Mouse (Mus musculus) 3134 (cell line): ENCODE results near the gene Chn1.
"Not testable (repeated sequence)": the region's sequence is repeated elsewhere in the genome, so short reads cannot be mapped to it uniquely, and the experiment has no call there.

Experiments used
- DNase-seq: peaks from one replicate; pipeline ENCODE4 v3.0.0-alpha.2; 2011; ENCODE audit warnings: low spot score; ENCODE audit not compliant: insufficient read length; ENCODE audit errors: extremely low read depth

Chn1 gene

DNA sequence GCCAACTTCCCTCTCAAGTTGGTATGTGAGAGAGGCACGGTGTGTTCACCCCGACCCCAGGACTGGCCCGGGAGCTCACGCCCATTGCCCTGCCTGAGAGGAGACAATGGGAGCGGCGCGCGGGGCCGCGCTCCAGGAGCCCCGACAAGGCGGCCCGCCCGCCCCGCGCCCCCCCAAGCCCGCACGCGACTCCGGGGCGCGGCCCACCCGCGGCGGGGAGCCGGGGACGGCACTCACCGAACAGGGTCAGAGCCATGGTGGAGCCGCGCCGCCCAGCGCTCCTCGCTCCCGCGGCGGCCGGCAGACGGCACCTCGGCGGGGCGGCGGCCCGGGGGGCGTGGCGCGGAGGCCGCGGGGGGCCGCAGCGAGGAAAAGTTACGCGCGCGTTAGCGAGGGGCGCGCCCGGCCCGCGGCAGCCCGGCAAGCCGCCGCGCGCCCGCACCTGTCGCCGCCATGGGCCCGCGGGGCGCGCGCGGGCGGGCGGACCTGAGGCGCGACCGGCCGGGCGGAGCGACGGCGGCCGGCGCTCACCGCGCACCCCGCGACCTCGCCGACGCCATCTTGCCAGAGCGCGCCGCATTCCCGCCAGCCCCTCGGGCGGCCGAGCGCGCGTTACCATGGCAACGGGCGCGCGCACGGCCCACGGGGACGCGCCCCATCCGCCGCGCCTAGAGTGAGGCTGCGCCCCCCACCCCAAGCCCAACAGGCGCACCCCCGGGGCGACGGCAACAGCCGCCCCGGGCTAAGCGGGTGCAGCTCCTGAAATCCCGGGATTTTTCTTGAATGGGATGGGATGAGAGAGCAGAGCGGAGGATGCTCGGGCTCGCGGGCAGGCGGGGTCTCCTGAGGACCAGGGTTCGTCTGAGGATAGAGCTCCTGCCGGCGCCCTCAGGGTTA is at the start of gene Chn1:
TSS of gene Chn1 (minus strand) at position 561 of the 897 bp plus-strand sequence.
- DNase-seq = no peak

DNA sequence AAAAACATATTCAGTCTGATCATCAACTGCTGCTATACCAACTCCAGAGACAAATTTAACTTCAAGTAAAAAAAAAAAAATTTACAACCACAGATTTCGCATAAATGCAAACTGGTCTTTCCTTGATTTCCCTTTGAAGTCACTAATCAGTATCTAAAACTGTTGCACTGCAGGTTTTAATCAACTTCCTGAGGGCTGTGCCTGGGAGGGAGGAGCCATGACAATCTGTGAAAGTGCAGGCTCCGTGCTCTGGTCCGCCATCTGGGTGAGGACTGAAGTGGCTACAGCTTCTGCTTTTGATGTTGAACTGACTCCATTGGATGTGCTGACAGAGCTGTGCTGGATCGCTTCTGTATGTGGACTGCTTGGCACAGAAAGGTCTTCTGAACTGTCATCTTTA is 43.6 kb upstream of the Chn1 start:
- DNase-seq = no peak

DNA sequence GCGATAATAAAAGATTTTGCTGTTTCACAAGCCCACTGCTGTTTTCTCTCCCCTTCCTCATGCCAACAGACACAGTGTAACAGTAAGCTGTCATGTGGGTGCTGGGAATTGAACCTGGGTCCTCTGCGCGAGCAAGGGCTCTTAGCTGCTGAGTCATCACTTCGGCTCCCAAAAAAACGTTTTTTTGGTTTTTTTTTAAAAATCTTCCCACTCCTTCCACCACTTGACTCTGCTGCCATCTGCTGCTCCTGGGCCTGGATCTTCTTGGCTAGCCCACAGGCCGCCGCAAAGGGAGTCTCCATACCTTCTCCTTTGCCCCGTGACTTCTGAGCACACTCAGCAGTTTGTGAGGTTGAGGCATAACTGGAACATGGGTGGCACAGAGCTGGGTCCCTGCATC is 32.5 kb upstream of the Chn1 start:
- DNase-seq = no peak

DNA sequence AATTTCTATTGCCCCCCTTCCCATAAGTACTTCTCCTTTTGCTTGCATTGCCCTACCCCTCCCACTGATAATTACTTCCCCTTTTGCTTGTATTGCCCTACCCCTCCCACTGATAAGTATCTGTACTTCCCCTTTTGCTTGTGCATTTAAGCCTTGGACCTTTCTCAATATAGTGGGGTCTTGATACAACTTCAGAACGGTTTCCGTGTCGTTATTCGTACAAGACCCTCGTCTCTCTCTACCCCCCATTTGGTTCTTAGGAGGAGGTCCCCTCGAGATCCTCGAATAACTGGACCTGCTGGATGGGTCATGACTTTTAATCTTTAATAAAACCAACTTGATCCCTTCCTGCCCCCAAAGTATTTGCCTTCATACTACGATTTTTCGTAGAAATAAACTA is 25.0 kb upstream of the Chn1 start:
- DNase-seq = not testable (repeated sequence)

DNA sequence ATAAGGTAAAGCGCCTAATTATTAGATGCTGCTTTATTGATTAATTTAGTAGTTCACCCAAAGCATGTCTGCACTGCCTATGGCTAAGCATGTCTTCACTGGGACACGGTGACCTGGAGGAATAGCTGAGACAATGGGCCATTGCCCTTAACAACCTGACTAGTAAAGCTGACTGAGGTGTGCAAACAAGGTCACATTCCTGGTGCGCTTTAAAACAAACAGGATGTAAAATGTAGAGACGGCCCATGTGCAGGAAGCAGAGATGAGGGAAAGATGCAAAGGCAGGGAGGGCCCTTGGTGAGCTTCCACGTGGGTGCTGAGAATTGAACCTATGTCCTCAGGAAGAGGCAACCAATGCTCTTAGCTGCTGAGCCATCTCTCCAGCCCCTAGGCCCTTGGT is 23.6 kb upstream of the Chn1 start:
- no peak for DNase-seq

DNA sequence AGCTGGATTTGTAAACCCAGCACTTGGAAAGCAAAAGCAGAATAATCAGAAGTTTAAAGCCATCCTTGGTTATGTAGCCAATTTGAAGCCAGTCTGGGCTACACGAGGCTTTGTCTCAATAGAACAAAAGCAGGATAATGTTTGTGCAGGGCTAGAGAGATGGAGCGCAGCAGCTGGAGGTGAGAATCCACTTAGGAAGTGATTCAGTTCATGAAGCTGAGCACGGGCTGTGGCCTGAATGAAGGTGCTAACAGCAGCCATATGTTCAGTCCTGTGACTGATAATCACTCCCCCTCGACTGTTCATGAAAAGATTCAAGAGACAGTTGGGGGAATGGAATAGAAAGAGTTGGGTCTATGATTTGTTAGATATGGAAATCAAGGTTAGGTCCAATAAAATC is 23.0 kb upstream of the Chn1 start:
- DNase-seq = no peak

DNA sequence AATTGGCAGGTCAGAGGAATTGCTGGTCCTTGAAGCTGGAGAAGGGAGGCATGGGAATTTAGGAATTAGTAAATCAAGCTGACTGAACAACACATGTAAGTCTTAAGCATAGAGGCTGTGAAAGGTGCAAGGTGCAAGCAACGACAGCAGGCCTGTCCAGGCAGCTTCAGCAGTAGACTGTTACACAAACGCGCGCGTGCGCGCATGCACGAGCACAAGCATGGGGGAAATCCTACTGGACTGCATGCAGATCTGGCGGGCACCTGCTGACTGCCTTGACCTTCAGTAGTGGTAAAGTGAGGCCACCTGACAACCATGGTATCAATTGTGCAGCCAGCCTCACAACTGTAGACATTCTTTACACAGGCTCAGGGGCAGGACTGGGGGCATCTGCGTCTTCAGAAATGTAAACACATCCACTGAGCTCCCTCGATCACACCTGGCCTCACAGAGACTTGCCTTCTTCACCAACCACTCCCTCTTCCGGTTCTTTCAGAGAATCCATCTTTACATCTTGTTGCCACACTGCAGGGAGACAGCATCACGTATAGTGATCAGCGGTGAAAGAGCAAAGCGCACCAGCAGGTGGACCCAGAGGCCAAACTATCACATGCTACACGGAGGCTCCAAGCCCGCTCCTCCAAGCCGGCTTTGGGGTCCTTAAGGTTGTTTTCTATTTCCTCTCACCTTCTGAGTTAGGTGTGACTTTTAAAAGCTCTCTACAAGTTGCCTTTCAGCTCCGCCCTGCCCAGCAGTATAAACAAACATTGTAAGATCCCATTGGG is 16.9 kb upstream of the Chn1 start:
- DNase-seq = no peak

DNA sequence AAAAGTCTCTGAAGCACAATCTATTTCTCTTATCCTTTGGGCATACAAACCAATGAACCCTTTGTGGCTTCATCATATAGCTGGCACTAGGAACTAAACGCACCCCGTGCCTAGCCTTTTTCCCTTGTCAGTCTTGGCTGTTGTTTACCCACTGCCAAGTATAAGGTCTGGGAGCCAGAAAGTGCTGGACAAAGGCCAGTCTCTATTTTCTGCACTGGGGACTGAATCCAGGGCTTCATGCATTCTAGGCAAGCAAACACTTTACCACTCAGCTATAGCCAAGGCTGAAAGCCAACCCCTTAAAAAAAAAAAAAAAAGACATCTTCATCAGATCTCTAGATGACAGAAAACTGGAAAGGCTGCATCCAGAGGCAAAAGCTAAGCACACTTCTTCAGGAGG is 15.2 kb upstream of the Chn1 start:
- DNase-seq = no peak

DNA sequence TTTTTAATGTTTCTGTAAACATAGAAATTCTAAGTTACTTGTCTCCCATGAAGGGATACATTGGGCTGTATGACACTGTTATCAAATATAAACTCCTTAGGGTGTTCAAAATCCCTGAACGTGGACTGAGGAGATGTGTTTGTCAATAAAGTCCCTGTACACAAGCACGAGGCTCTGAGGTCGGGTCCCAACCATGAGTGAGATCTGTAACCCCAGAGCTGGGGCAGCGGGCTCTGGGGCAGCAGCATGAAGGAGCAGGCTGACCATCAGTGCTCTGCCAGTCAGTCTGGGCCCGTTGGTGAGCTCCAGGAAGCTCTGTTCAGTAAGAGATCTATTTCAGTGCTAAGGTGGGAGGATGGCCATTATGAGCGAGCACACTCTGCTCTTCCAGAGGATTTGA is 13.2 kb upstream of the Chn1 start:
- no peak for DNase-seq

DNA sequence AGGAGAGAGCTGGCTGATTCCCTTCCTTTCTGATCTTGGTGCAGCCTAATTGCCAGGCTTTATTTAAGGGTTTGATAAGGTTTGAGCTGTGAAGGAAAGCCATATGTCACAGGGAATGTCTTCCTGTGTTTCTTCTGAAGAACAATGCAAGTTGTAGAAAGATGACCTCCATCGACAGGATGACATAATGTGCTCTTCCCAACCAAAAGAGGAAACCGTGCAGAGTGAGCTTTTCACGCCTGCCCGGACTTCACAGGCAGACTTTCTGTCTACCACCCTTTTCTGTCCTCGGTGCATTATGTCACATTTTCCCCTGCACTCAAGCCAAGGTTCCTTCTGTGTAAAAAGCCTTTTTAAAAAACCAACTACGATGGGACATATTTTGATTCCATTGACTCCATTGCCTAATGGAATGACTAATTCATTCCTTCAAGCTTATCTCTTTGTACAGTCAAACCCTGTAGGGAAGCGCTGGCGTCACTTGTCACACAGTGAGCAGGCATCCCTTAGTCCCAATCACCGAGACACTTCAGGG is 7.3 kb upstream of the Chn1 start:
- DNase-seq = no peak

DNA sequence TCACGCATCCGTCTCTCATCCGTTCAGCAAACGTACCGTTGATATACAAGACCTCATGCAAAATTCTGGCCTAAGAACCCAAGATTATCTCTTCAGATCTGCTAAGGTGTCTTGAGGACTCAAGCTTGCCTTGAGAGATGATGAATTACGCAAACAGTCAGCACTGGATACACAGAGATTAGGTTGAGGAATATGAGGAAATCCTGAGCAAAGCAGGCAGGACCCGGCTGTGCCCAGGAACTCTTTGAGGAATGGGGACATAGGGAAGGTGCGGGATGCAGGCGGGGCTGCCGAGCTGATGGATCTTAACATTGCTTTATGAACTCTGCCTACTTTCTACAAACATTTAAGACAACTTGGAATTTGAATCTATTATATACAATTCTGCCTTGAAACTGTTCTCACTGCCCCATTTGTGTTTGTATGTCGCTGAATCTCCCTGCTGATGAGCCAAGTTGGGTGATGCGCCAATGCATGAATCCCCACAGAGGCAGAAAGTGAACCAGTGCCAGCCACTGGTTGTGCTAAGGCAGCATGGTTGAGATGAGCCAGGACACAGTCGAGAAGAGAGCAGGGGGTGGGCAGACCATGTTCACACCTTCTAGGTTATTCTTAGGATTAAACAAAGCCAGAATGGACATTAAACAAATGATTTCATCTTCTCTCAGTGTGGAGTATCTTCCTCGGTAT is 5.3 kb upstream of the Chn1 start:
- DNase-seq = no peak

DNA sequence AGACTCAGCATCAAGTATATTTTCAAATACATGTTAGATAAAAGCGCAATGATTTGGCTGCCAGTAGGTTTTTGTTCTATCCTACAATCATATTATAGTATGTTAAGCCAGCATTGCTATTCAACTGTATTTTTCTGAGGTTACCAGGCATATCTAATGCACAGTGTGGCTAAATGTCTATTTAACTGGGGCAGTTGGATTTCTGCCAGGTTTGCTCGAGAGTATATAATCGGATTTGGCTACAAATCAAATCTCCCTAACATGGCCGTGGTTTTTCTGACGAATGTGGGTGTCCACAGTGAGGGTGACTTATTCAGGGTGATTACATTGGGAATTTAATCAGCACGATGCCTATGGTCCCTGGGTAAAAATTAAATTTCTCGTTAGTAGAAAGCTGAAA is 4.7 kb upstream of the Chn1 start:
- no peak for DNase-seq

DNA sequence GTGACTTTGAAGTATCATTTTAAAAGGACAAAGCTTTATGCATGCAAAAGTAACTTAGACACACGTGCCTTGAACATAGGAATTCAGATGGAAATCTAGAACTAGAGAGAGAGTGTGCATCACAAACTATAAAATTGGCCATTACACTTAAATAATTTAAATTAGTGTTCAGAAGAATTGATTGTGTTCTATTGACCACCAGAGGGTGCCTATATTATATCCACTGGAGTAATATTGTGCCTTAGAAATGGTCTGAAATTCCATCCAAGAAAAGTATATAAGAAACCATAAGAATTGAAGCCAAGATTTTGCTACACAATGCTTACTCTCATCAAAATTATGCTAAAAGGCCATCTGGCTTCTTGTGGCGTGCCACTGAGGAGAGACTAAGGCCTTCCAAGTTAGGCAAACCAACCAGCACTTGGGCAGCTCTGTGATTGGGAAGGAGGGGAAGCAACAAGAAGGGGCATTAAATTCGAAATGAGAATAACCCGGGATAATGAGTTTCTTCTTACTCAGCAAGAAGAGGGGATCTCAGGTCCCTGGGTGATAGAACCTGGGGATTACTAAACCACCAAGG is 4.0 kb upstream of the Chn1 start:
- DNase-seq = no peak

DNA sequence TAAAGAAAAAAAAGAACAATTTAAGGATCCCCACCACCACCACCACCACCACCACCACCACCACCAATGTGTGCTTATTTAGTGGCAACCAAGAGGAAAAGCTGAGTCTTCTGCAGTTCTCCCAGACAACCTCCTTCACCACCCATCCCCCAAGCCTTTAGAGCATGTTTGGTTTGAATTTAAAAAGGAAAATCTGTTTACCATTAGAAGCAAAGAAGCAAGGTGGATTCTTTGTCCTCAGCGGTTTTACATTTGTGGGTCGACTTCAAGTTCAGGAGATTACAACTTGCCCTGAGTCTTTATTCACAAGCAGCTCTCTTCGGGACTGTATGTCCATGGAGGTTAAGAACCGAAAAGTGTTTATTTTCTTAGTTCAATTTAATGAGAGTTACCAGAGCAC is 1.8 kb upstream of the Chn1 start:
- DNase-seq = no peak

DNA sequence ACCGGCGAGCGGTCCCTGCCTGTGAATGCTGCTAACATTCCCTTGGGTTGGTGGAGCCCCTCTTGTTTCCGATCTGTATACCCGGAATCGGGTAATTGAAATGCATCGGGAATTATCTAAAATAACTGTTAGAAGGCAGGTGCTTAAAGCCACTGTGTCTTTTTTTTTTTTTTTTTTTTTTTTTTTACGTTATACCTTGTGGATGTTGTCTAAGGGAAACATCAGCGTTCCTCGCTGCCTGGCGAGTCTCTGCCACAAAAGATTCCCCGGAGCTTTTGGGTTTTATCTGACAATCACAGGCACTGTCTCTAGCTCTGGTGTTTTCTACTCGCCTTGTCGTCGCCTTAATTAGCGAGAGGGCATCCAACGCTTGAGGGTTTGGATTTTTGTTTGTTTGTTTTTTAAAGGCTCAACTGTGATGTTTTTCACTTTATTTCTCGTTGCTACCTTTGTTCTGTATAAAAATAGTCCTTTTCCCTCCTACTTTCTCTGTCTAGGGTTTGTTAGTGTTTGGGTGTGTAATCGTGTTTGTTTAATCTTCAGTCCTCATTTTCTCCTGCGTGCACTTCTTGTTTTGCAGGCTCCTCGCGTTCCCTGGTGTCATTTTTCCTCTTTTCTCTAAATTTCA is 651 bp upstream of the Chn1 start:
- DNase-seq = no peak

DNA sequence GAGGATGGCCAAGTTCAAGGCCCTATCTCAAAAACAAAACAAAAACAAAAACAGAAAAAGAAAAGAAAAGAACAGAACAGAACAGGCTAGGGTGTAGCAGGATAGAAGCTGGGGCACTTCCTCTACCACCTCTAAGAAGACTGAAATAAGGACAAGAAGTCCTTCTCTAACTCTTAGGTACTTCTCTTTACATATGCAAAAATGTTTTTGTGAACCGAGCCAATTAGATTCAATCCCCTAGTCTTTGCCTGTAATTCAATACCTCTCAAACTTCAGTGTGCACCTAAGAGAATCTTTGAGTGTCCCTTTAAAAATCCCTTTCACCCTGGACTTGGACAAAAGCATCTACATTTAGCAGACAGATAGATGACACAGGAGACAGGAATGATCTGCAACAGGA is 2.2 kb downstream of the Chn1 start:
- DNase-seq = no peak

DNA sequence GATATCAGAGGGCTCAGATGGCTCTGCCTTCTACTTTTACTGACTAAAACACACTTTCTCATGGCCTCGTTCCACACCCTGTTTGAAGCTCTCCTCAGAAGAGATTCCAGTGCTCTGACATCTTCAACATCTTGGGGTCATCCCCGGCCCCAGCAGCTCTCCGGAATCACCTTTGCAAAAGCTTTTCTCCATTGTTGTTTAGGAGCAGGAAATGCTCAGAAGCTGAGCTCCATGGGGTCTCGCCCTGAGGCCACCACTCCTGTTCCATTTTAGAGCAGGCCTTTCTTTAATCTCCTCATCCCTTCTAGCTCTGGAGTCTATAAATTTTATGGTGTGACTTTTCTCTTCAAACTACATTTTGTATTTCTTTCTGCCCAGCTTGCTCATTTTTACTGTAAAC is 6.5 kb downstream of the Chn1 start:
- DNase-seq = no peak

DNA sequence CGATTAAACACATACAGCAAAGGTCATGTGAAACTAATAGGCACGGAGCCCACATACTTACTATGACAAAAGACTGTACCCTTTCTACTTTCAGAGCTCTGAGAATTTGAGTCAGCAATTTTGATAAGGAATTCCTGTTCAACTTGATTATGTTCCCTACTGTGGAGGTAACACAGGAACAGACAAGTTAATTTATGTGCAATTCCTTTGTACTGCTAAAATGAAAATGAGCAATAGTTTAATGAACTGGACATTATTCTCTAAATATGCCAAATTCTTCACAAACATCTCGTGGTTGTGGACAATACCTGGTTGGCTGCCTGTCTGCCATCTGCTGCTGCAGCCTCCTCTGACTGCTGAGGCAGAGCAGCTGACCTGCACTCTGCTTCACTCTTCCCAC is 11.6 kb downstream of the Chn1 start:
- no peak for DNase-seq

DNA sequence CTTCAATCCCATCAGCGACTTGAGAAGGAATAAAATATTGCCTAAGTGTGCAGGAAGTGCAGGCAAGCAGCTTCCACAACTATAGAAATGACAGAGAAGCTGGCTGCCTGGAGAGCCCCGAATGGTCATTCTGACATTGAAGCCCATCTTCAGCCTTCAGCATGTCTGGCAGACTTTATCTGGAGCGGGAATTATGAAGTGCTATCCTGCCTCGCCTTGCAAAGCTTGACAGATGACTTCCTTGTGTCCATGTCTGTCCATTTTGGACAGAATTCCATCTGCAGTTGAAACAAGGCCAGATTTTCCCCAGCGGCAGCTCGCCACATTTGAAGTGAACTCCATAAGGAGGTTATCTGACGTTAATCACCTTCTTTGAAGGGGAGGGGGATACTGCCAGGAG is 15.2 kb downstream of the Chn1 start:
- DNase-seq = no peak

DNA sequence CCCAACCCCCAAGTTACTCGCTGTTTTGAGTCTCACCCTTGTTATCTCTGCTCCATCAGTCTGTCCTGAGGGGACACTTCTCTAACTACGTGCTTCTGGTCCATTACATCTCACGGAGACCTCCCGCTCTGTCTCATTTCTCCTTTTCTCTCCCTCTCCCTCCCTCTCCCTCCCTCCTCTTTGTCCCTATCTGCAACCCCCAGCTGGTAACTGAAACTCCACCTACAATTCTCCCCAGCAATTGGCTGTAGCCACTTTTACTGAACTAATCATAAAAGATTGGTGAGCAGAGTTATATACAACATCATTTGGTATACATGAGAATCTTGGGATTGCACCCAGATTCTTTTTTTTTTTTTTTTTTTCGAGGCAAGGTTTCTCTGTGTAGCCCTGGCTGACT is 16.1 kb downstream of the Chn1 start:
- no peak for DNase-seq
